Mouse (Mus musculus) brain, embryonic 14.5 days (tissue): ENCODE measurements around the gene Smarcc1.

Experiments used
- CTCF ChIP-seq: fragments of 200-500 bp; IDR thresholded peaks from 2 replicates; pipeline ENCODE4 v1.5.1; 2012; ENCODE audit warnings: inconsistent platforms, mild to moderate bottlenecking, moderate library complexity, borderline replicate concordance; ENCODE audit not compliant: insufficient read depth, insufficient read length; ENCODE audit errors: extremely low read depth
- POLR2A ChIP-seq: fragments of 200-500 bp; IDR thresholded peaks from 2 replicates; pipeline ENCODE4 v1.6.1; 2012; ENCODE audit warnings: mild to moderate bottlenecking, inconsistent platforms, borderline replicate concordance; ENCODE audit not compliant: poor library complexity, insufficient read depth, insufficient read length, severe bottlenecking; ENCODE audit errors: extremely low read depth

DNA sequence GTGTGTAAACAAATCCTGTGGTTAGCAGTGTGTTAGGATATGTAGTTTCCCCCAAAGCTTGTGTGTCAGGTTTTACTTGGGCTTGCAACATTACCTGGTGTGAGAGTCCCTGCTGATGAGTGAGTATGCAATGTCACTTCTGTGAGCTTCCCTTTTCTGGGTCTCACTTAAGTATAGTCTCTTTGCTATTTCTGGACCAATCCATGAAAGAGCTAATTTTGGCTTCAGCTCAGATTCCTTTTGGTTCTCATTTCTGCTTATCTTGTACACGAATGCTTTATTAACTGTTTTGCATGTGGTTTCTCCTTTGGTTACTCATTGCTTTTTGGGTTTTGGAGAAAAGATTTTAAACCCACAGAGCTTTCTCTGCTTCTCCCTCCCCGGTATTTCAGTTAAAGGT, 82.4 kb downstream of the Smarcc1 start:
- no peak for TF ChIP-seq POLR2A
- no peak for TF ChIP-seq CTCF
